Comparison of ENCODE assay signal across 18 mouse cellular contexts in the genomic region with DNA sequence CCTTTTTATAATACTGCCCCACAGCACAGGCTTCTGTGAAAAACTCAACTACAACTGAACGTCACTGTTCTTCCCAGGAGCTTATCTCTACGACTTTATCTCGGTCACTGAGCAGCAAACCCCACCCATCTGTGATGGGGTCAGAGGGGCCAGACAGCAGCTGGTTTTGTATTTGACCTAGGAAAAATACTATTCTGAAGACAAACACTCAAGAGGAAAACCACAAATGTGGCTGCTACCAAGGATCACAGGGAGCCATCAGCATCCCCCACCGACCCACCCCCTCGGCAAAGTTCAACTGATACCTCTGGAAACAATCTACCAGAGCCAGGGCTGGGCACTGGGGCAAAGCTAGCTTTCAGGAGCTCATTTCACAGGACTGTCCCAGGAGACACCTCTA.
DNase-seq lines count a peak whose midpoint lies in the region; ATAC-seq and TF ChIP-seq lines count a peak whose summit lies in the region.
"Had no signal": no experiment of that assay in that cellular context is flagged by ENCODE, and none has a peak within 500 bp of the region (broad histone marks: within the 10 kb centered on the region; RNA-seq: fewer than 3 reads in every experiment).

No protein-coding gene starts in this region.

- no peaks in the 10 kb centered on the region for H3K9me3 ChIP-seq in kidney, embryonic 15.5 days (replicated peaks)
- H3K9me3 ChIP-seq in G1E (replicated peaks) = no peaks in the 10 kb centered on the region
- H3K9me3 ChIP-seq: heart, embryonic 10.5 days; limb, embryonic 12.5 days had no signal

- H3K9ac ChIP-seq in kidney, embryonic 15.5 days = no peak overlapping the region
- H3K9ac ChIP-seq: limb, embryonic 12.5 days had no signal

- no peak for ATAC-seq in kidney, embryonic 15.5 days (replicated peaks; ENCODE audit: low FRiP score)
- peak; percentile 89 for ATAC-seq in G1E (ENCODE audit: extremely low read depth, insufficient number of reproducible peaks, low FRiP score, poor library complexity, severe bottlenecking)
- 0 out of 2 replicates have a peak, but pooled peaks have one; percentile 16 for ATAC-seq in megakaryocyte, adult 5-6 weeks (ENCODE audit: poor library complexity, severe bottlenecking)
- ATAC-seq: hindbrain, postnatal 0 days had no signal

- 43% methylated on average over 5 of the region's 5 CpGs for whole genome bisulfite sequencing in kidney, adult 2 months
- WGBS in kidney, embryonic 15.5 days = 45% methylated on average over 5 of the region's 5 CpGs

- no peaks in the 10 kb centered on the region for H3K36me3 ChIP-seq in kidney, adult 2 months (ENCODE audit: control insufficient read depth, insufficient read depth, low read length)
- H3K36me3 ChIP-seq in kidney, embryonic 15.5 days = no peaks in the 10 kb centered on the region
- peaks cover 6% of the 10 kb centered on the region for H3K36me3 ChIP-seq in G1E (replicated peaks)
- H3K36me3 ChIP-seq: heart, embryonic 10.5 days; limb, embryonic 12.5 days had no signal

- no peaks in the 10 kb centered on the region for H3K27me3 ChIP-seq in kidney, adult 2 months (replicated peaks; ENCODE audit: control insufficient read depth, insufficient read depth, low read length)
- H3K27me3 ChIP-seq in kidney, embryonic 15.5 days = no peaks in the 10 kb centered on the region
- no peaks in the 10 kb centered on the region for H3K27me3 ChIP-seq in G1E (ENCODE audit: insufficient read depth, low read length)
- H3K27me3 ChIP-seq: limb, embryonic 12.5 days had no signal

- no peak overlapping the region for H3K4me3 ChIP-seq in kidney, adult 2 months (ENCODE audit: insufficient read depth, low read depth, low read length)
- no peak overlapping the region for H3K4me3 ChIP-seq in kidney, embryonic 15.5 days (replicated peaks)
- H3K4me3 ChIP-seq in G1E (ENCODE audit: low read depth, low read length) = no peak overlapping the region; the same call in 1 of the 2 replicates
- H3K4me3 ChIP-seq: heart, embryonic 10.5 days; layer of hippocampus, adult 2 months; left cerebral cortex, adult 2 months; limb, embryonic 12.5 days had no signal

- no peak for TF ChIP-seq CTCF in kidney, adult 2 months (conservative IDR thresholded peaks at IDR 0.05; ENCODE audit: insufficient read depth, insufficient read length, low read depth, low read length)
- TF ChIP-seq CTCF in G1E (IDR thresholded peaks at IDR 0.05; ENCODE audit: low read depth, low read length) = no peak

- peak; percentile 28 for DNase-seq in kidney, adult 2 months
- DNase-seq in G1E (ENCODE audit: low spot score) = peak; percentile 41
- peak; percentile 6 to 13 for DNase-seq in kidney, postnatal 4 days
- DNase-seq in cerebellum, adult 8-10 months = no peak
- DNase-seq in spleen, adult 12 weeks (ENCODE audit: low spot score) = no peak
- DNase-seq in right cerebral cortex, postnatal 4 days = no peak
- DNase-seq: adrenal gland, adult 2 months; cerebellum, adult 9-10 months; embryo, embryonic 11 days; gastrocnemius, postnatal 14 days; right cerebral cortex, adult 18-20 months had no signal

- no peaks in the 10 kb centered on the region for H3K4me1 ChIP-seq in kidney, adult 2 months (ENCODE audit: control insufficient read depth, insufficient read depth, low read length)
- 0 out of 2 replicates have a peak, but pooled peaks cover 4% of the 10 kb centered on the region for H3K4me1 ChIP-seq in kidney, embryonic 15.5 days
- peaks cover 36% of the 10 kb centered on the region for H3K4me1 ChIP-seq in G1E (ENCODE audit: insufficient read depth, low read depth, low read length)

- H3K4me2 ChIP-seq in kidney, embryonic 15.5 days = no peak overlapping the region
- H3K4me2 ChIP-seq: limb, embryonic 12.5 days had no signal

- TF ChIP-seq POLR2A in kidney, adult 2 months (IDR thresholded peaks at IDR 0.05; ENCODE audit: low read depth, low read length) = no peak

- H3K27ac ChIP-seq in kidney, adult 2 months (ENCODE audit: insufficient read depth, low read depth, low read length) = no peak overlapping the region
- H3K27ac ChIP-seq in kidney, embryonic 15.5 days = no peak overlapping the region
- H3K27ac ChIP-seq: heart, embryonic 10.5 days; hindbrain, postnatal 0 days; layer of hippocampus, adult 2 months; left cerebral cortex, adult 2 months; limb, embryonic 12.5 days had no signal

Comparison
In these comparisons a context has a peak if more than half of its experiments do, and no peak if none do; other contexts are left out.
1. DNase-seq: peak in kidney, adult 2 months (single experiment), G1E (single experiment) and kidney, postnatal 4 days (2 of 2); none in cerebellum, adult 8-10 months (single experiment), spleen, adult 12 weeks (single experiment) and right cerebral cortex, postnatal 4 days (single experiment).